Mouse (Mus musculus): ENCODE measurements around the gene Abca4.

DNA sequence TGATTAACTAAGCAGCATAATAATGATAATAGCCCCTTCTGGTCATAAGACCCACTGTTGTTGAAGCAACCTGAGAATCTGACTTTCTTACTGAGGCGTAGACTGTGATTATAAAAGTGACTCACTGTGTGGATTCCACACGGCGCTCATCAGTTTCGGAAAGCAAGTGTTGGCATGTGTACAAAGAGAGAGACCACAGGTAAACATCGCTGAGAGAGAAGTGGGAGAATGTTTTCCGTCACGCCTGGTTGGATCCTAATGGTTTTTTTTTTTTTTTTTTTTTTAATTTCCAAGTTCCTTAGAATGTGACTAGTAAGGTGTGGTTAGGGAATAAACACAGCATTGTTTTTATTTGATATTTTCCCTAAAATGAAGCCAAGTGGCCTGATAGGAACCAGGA, 38.1 kb downstream of the Abca4 start:
- TF ChIP-seq CTCF (IDR thresholded peaks at IDR 0.05; ENCODE audit: borderline replicate concordance, extremely low read depth, insufficient read depth, insufficient read length) (no peak), POLR2A (IDR thresholded peaks at IDR 0.05; ENCODE audit: borderline replicate concordance, extremely low read depth, insufficient read depth, insufficient read length, poor library complexity, severe bottlenecking) (no peak)

All from brain, embryonic 14.5 days (tissue).